Mouse (Mus musculus) erythroblast, adult 5-6 weeks (primary cell): ENCODE measurements at regions not wholly inside any gene's neighbourhood (a gene's known extent, or its start where the extent isn't known, plus 50 kb on each side); places are given as distances from the start of the nearest gene placed in this dataset.
A peak's percentile ranks its signal among the peaks of the same experiment; 100 is the strongest.

Experiments used
- ATAC-seq: replicated peaks from 2 replicates; pipeline ENCODE4 v1.8.0; 2016; ENCODE audit warnings: moderate number of reproducible peaks, mild to moderate bottlenecking, moderate TSS enrichment, inconsistent platforms; ENCODE audit not compliant: poor library complexity, low FRiP score, severe bottlenecking

DNA sequence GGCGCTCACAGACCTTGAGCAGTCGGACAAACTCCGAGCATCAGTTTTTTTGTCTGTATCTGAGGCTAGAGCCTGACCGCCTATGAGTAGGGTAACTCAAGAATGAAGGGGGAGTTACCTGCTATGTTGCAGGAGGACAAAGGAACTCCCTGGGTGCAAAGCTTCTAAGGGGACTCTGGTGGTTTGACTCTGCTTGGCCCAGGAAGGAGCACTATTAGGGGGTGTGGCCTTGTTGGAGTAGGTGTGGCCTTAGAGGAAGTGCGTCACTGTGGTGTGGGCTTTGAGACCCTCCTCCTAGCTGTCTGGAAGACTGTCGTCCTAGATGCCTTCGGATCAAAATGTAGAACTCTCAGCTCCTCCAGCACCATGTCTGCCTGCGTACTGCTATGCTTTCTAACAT, 83.9 kb upstream of the Sertad2 start:
- no peak for ATAC-seq

DNA sequence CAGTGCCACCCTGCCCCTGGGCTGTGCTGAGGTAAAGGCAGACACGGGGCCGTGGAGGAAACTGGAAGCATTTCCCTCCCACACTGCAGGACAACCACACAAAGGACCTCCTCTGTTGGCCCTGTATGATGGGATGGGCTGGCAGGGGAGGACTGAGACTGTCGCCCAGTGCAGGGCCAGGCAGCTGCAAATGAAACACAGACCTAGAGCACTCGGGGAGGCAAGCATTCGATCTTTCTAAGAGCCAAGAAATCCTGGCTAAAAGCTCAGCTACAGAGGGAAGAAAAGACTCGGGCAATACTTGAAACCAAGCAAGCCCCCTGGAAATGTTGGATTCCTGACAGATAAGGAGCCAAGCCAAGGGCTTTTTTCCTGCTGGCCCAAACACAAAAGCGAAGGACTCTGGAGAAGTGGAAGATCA, 82.5 kb upstream of the Sertad2 start:
- ATAC-seq, result no peak

DNA sequence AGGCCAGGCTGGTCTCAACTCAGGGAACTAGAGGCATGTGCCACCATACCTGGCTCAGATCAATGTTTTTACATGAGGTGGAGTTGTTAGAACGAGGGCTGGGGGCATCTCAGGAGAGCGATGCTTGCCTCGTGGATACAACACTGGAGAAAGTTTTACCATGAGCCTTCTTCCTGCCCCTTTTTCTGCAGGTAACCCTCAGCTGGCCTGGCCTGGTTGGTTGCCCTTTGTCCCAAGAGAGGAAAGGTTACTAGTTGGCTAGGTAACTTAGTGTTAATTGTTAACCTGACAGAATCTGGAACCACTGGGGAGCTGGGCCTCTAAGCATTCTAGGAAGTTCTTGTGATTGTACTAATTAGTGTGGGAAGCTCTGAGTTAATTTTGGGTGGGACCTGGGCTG, 81.0 kb upstream of the Sertad2 start:
- no peak for ATAC-seq

DNA sequence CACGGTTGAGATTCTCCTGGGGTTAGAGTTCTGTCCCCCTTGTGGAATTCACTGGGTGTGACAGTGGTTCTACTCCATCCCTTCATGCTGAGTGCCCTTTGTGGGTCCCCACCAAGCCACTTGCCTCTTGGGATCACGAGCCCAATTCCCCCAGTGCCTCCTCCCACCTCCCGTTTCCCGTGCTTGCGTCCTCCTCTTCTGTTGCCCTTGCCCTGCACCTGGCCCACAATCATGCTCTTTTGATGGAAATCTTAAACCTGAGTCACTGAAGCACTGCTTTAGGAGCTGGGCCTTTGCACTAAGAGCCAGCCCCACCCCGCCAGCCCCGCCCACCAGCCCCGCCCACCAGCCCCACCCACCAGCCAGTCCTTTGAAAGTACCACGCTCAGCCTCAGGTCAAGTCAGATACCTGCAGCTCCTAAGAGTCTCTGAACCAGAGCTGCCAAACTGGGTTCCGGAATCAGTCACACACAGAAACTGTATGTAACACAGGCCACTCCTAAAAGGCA, 79.8 kb upstream of the Sertad2 start:
- no peak for ATAC-seq

DNA sequence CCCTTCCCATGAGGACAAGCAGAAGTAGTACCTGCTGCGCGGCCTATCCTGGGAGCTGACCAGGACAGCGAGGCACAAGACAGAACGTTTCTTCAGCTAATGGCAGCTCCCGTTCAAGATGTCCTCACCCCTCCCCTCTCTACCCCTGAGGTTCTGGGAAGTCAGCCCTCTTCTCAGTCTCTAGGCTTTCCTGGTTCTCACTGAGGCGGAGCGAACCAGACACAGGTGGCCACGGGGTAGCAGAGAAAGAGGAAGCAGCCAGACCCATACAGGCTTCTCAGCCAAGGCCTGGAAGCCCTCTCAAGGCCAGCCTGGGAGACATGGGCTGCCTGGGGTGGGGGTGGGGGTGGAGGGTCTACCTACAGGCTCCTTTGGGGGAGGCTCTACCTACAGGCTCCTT, 78.5 kb upstream of the Sertad2 start:
- ATAC-seq, result no peak

DNA sequence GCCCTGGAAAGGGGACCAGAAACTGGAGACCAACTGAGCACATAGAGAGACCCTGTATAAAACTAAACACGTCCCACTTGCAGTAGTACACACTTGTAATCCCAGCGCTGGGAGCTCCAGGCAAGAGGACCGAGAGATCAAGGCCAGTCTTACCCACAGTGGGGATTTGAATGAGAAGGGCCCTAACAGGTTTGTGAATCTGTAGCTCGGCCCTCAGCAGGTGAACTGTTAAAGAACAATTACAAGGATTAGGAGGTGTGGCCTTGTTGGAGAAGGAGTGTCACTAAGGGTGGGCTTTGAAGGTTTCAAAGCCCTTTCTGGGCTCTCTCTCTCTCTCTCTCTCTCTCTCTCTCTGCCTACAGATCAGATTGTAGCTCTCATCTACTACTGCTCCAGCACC, 76.5 kb upstream of the Sertad2 start:
- ATAC-seq, result no peak

DNA sequence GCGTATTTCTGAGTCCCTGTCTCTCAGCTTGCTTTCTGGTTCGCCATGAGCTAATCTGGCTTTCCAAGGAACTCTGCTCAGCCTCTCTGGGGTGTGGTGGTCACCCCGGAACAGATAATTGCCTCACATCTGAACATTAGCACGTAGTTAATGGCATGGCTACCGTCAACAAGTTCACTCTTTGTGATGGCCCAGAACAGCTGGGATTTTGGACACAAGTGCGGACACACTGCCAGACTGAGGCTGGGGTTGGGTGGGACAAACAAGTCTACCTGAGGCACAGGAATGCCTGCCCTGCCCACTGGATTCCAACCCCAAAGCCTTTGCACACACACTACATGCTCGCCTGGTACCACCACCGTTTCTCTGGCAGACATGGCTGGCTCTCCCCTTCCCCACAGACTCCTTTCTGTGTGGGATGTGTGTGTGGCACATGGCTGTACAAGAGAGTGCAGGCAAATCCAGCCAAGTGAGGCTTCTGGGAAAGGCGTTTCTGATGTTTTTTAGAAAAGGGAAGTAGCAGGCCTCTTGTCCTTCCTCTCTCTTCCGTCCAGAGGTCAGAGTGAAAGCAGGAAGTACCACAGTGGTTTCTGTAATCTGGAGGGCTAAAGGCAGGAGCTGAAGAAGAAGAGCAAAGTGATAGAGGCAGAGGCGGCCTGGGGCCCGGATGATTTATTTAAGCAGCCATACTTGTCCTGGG, 74.6 kb upstream of the Sertad2 start:
- no peak for ATAC-seq

DNA sequence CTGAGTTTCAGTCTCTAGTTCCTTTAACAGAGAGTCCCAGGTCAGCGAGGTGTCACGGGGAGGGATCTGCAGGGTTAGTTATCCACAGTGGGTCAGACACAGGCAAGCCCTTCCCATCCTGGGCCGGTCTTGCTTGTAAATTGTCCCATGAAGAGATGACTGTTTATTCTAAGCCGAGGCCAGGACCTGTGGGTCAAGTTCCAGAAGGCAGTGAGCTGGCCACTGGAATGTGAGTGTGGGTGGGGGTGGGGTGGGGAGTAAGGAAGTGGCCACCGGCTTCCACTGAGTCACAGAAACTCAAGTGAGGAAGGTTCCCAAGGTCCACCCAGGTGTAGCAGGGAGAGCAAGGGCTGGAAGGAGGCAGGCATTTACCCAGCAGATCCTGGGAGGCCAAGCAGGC, 73.7 kb upstream of the Sertad2 start:
- ATAC-seq, result no peak

DNA sequence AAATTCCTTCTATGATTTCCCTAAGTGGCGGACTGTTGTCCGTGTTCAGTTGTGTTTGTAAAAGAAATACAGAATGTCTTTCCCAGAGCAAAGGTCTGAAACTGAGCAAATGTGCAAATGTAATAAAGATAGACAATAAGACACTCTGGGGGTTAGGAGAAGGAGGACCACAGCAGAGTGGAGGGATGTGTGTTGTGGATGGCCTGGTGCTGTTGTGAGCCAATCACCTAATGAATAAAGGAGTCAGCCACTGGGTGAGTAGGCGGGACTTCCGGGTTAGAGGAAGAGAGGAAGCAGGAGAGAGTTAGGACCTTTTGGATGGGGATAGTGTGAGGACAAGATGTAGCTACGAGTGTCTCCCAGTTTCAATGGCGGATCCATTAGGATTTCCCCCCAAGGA, 72.7 kb upstream of the Sertad2 start:
- no peak for ATAC-seq

DNA sequence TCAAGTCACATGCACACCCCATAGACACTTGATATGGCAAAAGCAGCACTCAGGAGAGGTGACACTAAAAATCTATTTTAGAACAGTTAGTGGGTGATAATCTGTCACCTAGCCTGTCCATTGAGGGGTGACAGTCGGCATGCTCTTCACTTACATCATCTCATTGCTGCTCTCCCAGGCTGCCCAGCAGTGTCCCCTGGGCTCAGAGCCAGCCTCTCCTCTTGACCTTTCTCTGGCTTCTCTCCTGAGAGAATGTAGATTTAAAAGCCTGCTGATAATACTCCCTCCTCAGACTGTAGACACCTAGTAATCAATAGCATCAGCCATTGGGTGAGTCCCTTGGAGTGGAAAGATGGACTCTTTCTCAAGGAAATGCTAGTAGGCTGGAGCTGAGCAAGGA, 70.7 kb upstream of the Sertad2 start:
- ATAC-seq, result no peak

DNA sequence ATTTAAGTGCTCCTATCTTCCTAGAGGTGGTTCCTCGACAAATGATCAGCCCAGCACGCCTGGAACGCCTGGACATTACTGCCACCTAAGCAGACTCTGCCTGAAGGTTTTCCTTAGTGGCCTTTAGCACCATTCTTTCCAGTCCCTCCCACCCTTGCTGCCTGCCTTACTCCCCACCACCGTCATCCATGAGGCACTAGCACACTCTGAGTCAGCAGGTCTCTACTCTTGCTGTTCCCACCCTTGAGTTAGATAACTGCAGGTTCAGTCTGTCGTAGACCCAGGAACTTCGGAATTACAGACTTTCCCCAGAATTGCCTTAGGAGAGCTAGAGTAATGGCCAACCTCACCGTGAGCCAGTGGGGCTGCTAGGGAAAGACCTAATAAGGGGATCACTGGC, 67.4 kb upstream of the Sertad2 start:
- ATAC-seq, result no peak

DNA sequence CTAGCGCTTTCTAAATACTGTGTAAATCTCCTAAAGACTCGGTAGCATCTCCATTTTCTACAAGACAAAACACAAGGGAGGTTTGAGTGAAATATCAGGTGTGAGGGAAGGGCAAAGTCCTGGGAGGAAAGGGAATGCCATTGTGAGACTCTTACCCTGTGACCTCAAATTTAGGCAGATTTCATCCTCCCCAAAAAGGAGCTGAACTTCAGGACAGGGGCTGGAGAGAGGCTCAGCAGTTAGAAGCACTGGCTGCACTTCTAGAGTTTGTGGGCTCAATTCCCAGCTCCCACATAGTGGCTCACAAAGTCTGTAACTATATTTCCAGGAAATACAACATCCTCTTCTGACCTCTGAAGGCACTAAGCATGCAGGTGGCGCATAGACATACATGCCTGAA, 66.6 kb upstream of the Sertad2 start:
- ATAC-seq, result no peak

DNA sequence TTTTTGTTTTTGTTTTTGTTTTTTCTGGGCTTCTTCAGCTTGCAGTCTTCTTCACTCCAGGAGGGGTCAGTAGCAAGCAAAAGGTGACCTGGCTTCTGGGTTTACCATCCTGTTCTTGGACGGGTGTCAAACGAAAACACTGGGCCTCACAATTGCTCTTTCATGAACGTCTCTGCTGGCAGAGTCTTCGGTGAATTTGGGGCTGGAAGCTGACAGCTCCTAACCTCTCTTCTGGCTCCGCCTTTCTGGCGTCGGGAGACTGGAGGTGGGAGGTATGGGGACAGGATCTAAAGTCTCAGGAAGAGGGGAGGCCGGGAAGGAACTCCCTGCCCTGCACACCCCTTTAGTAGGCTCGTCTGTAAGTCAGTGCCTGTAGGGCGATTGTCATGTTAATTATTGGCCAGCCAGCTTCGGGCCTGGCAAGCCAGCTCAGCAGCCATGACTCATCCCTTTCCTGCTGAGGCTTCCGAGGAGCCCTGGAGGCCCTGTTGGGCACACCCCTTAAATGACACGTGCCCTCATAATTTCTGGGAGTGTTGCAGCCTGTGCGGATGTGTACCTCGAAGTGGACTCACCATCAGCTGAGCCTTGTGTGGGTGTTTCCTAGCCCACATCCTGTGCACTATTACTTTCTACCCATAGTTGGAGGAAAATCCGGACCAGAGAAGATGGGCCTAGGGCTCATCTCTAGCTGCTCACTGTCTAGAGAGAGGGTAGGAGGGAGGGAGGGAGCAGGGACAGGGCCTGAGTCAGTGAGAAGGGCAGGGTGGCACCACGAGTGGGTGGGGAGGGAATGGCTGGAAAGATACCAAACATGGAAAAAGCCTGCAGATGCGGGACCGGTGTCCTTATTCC, 65.6 kb upstream of the Sertad2 start:
- ATAC-seq, result peak; percentile 75

DNA sequence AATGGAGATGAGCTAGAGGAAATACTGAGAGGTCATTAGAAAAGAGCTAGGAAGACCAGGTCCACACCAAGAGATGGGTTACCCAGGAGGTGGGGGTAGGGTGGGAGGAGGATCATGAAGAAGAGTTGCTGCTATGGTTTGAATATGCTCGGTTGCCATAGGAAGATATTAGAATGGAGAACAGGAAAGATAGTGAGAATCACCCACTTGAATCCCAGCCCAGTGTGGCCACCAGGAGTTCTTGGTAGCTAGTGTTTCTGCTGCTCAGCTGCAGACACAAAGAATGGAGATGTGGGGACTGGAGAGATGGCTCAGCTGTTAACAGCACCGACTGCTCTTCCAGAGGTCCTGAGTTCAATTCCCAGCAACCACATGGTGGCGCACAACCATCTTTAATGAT, 62.4 kb upstream of the Sertad2 start:
- no peak for ATAC-seq

DNA sequence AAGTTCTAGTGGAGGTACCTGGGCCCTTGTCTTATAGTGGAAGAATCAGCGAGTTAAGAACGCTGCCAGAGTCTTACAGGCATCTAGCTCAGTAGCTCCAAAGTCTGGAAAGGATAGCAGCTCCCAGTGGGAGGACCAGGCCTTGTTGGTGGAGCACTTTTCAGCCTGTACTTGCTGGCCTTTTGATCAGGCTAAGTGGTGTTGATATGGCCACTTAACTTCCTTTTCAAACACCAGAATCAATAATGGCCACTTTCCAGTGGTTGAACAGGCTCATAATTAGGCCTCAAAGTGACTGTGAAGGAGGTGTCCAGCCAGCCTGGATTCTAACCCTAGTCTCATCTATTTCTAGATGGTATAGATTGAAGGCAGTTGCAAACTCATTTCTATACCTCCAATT, 57.7 kb upstream of the Sertad2 start:
- ATAC-seq, result no peak
